Mouse (Mus musculus): ENCODE data around the gene Nlrp3.

Nlrp3 gene

GRCm38 (mm10) chr11:59541324-59541723, at the start of gene Nlrp3:
Gene Nlrp3, plus strand, starts transcription at chr11:59541568.
- WGBS: 55% methylated on average over 3 of the region's 3 CpGs

DNA sequence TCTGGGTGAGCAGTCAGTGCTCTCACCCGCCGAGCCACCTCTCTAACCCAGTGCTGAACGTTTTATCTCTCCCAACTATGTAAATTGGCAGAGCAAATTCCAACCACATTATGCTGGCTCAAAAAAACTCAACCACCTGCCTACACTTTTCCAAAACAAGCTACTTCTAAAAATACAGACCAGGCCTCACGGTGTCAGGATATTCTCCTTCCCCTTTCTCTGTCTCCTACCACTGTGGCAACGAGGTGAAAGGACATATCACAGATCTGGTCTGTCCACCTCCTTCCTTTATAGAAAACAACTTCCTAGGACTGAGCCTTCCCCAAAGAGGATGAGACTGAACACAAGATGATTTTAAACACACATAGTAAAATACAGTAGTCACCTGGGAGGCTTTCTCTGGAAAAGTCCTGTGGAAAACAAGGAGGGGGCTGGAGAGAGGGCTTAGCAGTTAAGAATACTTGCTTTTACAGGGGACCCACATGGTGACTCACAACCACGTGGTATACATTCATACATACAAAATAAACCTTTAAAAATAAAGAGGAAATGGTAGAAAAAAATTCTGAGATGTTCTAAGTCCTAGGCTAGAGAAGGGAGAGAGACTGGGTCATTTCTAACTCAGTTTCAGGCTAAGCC, 44.6 kb upstream of the Nlrp3 start:
- WGBS: 48% methylated on average over 6 of the region's 6 CpGs

DNA sequence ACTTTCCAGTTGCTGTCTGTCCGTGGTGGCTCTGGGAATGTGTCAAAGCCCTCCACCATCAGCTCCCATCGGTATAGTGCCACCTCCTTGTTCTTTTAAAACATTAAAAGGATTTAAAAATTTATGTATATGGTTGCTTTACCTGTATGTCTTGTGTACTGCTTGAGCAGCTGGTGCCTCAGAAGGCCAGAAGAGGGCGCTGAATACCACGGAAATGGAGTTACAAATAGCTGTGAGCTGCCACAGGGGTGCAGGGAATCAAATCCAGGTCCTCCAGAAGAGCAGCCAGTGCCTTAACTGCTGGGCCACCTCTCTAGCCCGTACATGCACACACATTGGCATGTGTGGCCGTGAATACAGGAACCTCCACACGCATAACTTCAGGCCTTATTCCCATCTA, 43.6 kb upstream of the Nlrp3 start:
- 91% methylated on average over 7 of the region's 7 CpGs for WGBS

DNA sequence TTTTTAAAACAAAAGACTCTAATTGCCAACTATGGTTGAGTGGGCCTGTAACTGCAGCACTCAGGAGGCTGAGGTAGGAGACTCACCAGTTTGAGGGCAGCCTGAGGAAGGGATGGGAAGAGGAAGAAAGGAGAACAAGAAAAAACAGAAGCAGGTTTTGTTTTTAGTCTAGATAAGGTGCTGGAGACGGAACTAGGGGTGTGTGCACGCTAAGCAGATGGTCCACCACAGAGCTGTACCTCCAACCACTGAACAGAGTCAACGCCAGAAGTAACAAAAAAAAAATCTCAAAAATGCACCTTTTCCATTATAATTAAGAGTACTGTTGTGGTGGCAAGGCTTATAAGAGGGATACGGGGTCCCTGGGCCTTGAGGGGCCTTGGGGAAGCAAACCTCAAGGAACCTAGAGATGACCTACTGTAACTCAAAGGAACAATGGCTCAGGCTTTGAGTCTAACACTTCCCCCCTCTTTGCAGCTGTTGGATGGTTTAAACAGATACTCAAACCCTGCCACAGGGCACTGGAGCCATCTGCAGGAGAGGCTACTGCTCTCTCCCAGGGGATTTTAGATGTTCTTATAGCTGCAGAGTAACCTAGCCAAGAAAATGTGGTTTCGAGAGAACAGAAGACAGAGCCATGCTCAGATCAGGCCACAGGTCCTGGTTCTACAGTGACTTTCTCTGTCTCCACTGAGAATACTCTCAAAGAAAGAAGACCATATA, 39.2 kb upstream of the Nlrp3 start:
- WGBS: 64% methylated on average over 5 of the region's 5 CpGs

DNA sequence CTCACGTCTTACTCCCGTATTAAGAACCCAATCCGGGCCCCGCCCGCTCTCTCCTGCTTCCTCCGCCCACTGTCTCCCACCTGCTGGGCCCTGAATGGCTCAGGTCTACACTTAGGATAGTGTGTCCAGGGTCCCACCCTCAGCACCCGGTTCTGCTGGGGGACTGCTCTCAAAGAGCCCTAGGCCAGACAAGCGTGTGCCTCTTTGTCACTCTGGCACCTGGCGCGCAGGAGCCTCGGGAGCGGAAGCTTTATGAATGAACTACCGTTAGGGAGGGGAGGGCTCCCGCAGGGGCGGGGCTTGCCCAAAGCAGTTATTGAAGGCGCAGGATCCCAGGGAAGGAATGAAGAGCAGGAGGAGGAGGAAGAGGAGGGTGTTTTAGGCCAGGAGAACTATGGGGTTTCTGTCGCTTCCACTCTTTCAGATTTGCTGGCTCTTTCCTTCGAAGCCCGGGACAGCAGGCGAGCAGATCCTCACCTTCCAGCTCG, 36.0 kb upstream of the Nlrp3 start:
- 2% methylated on average over 21 of the region's 21 CpGs for WGBS

GRCm38 (mm10) chr11:59505839-59506712, 35.3 kb upstream of the Nlrp3 start:
- WGBS: under 1% methylated on average over 70 of the region's 71 CpGs

DNA sequence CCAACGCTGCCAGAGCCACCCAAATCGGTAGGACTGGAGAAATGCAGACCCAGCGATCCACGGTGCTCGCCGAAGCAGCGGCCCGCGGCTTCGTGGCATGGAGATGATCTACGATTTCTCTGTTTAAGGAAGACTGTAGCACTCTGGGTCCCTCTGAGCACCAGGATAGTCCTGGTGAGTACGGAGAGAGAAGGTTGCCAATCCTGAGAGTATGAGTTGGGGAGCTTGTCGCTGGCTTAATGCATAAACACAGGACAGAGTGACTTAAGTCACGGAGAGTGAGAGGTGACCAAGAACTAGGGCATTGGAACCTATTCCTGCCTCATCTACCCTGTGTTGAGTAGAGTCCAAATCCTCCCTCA, 34.7 kb upstream of the Nlrp3 start:
- under 1% methylated on average over 14 of the region's 14 CpGs for WGBS

DNA sequence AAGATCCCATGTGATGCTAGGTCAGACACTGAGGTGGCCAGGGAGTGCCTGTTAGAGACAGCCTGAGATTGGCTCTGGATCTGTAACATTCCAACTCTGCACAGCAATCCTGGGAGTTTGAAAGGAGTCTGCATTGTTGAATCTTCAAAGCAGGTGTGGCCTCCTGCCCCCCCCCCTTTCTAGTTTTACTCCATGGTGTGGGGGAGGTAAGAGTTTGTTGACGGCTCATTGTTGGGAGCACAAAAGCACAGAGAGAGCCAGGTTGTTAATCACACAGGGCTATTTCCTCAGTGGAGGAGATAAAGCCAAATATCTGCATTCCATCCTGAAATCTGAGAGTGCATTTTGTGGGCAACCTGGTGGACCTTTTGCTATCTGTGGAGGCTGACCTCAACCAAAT, 29.8 kb upstream of the Nlrp3 start:
- WGBS: 70% methylated on average over 1 of the region's 1 CpGs

- 92% methylated on average over 10 of the region's 10 CpGs for WGBS
These were observed 28.6 kb upstream of the Nlrp3 start for GRCm38 (mm10) chr11:59512733-59513132.

GRCm38 (mm10) chr11:59513556-59513955, 27.8 kb upstream of the Nlrp3 start:
- WGBS: 93% methylated on average over 3 of the region's 3 CpGs

DNA sequence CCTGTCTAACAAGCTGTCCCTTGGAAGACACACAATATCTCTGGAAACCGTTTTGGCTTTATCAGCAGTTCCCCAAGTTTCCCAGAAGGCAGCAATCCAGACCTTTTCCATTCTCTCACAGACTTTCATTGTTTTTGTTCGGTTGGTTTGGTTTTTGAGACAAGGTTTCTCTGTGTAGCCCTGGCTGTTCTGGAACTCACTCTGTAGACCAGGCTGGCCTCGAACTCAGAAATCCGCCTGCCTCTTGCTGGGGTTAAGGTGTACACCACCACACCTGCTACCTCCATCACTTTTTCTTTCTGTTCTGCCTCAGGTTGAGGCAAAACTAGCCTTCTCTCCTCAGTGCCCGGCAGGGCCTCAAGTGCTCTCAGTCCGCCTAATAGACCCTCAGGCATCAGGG, 27.0 kb upstream of the Nlrp3 start:
- WGBS: 62% methylated on average over 6 of the region's 6 CpGs

- WGBS: 70% methylated on average over 3 of the region's 3 CpGs
These were observed 26.6 kb upstream of the Nlrp3 start for GRCm38 (mm10) chr11:59514789-59515188.

- 95% methylated on average over 1 of the region's 1 CpGs for WGBS
These were observed 23.9 kb upstream of the Nlrp3 start for GRCm38 (mm10) chr11:59517441-59517840.

DNA sequence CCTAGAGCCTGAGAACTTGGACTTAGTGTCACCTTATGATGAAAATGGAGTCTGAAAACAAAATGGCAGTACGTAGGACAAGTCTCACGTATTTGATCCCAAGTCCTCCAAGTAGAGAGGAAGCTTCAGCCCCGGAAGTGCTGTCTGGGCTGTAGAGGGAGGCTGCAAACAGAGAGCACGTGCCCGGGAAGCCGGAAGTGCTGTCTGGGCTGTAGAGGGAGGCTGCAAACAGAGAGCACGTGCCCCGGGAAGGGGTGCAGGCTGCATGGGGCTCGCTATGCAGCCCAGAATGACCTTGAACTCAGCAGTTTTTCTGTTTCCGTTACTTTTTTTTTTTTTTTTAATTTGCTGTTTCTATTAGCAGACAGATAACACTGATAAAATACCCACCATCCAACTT, 23.1 kb upstream of the Nlrp3 start:
- WGBS: 56% methylated on average over 10 of the region's 10 CpGs

DNA sequence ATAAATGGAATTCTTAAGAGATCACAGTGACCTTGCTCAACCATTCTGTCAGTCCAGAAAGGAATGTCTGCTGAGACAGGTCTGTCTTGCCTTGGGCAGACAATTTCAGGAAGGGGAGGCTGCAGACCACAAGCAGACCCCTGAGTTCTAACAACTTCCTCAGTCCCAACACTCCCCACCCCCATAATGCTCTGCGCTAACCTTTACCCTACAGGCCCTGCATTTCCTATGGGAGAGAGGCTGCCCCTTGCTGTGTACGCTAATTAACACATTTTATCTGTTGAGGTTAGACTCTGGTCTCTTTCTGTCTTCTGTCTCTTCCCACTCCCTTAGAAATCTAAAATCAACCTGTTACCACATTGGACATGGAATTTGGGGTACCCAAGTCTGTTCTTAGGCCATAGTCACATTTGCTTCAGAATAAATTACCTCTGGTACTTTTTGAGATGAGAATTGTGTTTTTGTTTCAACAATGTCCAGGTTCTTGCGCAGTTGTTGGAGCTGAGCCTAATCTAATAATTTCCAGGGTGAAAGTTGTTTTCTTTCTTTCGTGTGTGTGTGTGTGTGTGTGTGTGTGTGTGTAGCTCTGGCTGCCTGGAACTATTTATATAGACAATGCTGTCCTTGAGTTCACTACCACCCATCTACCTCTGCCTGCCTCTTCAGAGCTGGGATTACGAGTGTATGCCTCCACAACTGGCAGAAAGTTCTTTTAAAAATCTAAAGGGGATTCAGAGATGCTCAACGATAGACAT, 21.4 kb upstream of the Nlrp3 start:
- 78% methylated on average over 6 of the region's 6 CpGs for WGBS

DNA sequence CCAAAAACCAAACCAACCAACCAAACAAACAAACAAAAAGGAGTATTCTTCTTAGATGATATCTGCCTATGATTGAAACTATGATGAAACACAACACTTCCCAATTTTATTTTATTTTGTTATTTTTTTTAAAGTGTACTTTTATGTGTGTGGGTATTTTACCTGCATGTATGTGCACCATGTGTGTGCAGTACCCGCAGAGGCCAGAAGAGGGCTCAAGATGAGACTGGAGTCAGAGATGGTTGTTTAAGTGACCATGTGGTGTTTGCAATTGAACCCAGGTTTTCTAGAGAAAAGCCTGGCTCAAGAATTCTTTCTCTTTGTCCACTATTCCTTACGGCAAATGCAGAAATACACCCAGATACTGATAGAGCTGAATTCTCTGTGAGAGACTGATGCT, 17.2 kb upstream of the Nlrp3 start:
- WGBS: 98% methylated on average over 2 of the region's 2 CpGs

GRCm38 (mm10) chr11:59525237-59525636, 16.1 kb upstream of the Nlrp3 start:
- 3% methylated on average over 10 of the region's 10 CpGs for WGBS

DNA sequence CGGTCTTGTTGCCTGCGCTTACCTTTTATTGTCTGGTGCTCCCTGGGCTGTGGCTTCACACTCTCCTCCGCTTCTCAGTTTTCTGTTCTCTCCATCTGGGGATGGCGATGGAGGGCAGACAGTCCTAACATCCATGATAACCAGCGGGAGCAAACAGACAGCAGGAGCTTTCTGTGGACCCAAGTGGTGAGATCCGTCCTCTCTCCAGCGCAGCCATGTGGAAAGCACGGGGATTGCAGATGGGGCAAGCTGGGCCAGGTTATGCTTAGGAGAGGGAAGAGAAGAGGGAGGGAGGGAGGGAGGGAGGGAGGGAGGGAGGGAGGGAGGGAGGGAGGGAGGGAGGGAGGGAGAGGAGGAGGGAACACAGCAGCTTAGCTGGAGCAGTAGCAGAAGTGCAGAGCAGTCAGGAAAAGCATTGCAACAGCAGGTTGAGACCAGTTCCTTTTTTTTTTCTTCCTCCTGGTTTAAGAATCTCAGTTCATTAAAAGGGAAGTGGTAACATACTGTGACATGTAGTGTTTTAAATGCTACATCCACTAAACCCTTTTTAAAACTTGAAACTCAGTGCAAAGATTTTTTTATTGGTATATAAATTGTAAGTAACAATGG, 14.8 kb upstream of the Nlrp3 start, which contains the start of gene Zkscan17:
Gene Zkscan17, minus strand, starts transcription at position 280 of the 609 bp plus-strand sequence.
- WGBS: 62% methylated on average over 8 of the region's 8 CpGs

- WGBS: 85% methylated on average over 5 of the region's 5 CpGs
These were observed 11.1 kb upstream of the Nlrp3 start for GRCm38 (mm10) chr11:59530221-59530620.

DNA sequence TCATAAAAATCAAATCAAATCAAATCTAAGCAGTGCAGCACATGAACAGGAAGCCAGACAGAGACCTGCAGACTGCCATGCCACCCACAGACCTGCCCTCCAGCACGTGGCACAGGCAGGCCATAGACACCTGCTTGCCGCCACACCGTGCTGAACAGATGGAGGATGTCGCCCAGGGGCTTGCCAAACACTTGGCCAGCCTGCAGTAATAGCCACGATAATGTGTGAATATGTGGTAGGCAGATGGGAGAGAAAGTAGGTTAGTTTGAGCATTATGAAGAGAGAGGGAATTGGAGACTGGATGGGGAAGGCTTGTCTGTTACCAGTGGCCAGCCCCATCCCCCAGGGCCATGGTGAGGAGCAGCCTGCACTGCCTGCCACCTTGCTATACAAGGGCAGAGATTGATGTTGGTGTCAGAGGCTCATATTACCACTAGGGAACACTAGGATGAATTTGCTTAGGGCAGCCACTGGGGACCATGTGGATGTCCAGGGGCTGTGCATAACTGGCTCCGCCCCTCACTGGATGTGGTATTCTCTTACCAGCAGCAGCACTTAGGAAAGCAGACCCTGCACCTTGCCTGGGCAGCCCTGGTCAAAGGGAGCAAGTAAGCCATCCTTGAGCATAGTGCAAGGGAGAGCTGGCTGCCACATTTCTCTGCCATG, 10.4 kb upstream of the Nlrp3 start:
- WGBS: 63% methylated on average over 6 of the region's 6 CpGs

DNA sequence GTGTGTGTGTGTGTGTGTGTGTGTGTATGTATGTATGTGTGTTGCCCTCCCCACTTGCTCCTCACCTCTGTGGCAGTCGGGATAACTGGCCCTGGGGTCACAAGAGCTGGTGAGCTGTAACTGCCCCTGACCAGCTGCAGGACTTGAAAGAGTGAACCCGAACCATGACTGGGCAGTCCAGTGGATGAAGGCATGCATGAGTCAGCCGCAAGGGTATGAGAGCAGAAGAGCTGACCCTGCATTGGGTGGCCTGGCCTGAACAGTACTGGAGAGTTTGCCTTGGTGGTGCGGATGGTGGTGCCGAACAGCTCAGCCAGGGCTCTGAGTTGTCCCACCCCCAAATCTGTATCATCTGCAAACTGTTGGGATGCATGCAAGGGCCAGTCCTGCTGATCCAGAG, 9.8 kb upstream of the Nlrp3 start:
- 88% methylated on average over 5 of the region's 5 CpGs for WGBS
